Mouse (Mus musculus) lung, postnatal 0 days (tissue): Measurements from ENCODE around the gene Tmem8.

Source experiments
- CTCF ChIP-seq: IDR thresholded peaks from 2 replicates; pipeline ENCODE4 v1.5.1; 2016; ENCODE audit warnings: antibody characterized with exemption, mild to moderate bottlenecking
- EP300 ChIP-seq: IDR thresholded peaks from 2 replicates; pipeline ENCODE4 v1.6.1; 2016; ENCODE audit warnings: antibody characterized with exemption, mild to moderate bottlenecking, control low read depth

DNA sequence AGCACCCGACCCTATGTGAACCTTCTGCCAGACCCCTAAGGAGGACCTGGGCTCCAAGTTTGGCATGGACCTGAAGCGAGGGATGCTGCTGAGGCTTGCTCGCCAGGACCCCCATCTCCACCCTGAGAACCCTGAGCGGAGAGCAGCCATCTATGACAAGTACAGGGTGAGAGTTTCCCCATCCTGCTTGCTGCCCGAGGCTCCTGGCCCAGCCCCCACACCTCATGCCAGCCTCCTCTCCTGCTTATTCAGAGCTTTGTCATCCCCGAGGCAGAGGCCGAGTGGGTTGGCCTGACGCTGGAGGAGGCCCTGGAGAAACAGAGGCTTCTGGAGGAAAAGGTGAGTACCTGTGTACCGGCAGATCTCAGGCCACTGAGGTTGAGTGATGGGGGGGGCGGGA lies 12.1 kb downstream of the Tmem8 start:
- TF ChIP-seq CTCF (no peak), EP300 (no peak)
